Mouse (Mus musculus): Measurements from ENCODE around the gene Il5ra. TPM values are rescaled to one million over a fixed set of nuclear protein-coding genes. Genes with fewer than 3 reads are reported as not detected.

Il5ra gene
- polyA plus RNA-seq (2014; fragmentation: Illumina TruSeq; extraction: RNeasy Lipid Tissue Mini Kit (QIAGEN cat#74804); ENCODE audit: low read depth, low replicate concordance) = not detected

DNA sequence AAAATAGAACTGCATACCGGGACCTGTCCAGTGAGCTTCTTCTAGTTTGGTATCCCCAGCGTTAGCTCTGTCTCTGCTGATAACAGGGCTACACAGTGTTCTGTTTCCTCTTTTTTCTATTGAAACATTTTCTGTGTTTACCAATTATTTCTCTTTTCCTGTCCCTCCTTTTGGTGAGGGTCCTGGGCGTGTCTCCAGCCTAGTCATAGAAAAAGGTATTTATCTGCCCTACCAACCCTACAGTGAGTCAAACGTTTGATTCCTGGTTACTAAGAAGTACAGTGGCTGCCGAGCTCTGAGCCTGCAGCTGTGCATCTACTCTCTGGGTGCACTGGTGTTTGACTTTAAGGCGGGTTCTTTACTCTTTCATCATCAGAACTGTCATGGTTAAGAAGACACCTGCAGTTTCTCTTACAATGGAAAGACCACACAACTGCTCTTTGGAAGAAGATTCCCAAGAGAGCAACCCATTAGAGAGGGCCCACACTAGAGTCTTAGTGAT is at the start of gene Il5ra:
TSS of gene Il5ra (minus strand) at position 151 of the 502 bp plus-strand sequence.

DNA sequence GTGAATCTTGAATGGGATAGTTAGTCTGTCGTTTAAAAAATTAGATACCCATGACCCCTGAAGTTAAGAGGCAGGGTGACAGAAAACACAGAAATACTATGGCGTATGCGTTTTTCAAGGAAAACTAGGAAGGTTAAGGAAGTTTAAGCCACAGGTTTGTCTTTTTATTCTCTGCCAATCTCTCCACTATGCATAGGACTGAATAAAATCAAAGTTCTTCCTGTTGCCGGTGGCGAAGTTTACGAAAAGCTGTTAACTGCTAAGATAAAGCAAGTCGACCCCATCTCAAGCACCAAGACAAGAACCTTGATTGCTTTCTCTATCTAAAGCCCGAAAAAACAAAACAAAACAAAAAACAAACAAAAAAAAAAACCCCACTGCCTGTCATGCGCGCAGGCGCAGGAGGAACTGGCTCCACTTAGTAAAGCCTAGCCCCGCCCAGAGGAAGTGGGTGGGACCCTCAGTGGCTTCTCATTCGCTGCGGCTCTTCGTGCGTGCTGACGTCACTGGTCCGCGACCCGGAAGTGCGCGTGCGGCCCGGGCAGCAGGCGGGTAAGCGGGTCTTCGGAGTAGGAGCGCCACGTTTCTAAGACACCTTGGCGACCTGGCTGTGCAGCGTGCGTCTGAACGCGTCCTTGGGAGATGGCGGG is 19.9 kb upstream of the Il5ra start, which contains the start of gene Trnt1:
TSS of gene Trnt1 (plus strand) at position 481 of the 650 bp plus-strand sequence.

Other genes starting within 250 kb of the Il5ra start
- gene Trnt1, start 20.1 kb upstream of the Il5ra start, polyA plus RNA-seq (2014; fragmentation: Illumina TruSeq; extraction: RNeasy Lipid Tissue Mini Kit (QIAGEN cat#74804); ENCODE audit: low read depth, low replicate concordance) = 27.0 TPM
- gene Crbn, start 51.0 kb upstream of the Il5ra start, polyA plus RNA-seq (2014; fragmentation: Illumina TruSeq; extraction: RNeasy Lipid Tissue Mini Kit (QIAGEN cat#74804); ENCODE audit: low read depth, low replicate concordance) = 43.2 TPM